Mouse (Mus musculus): ENCODE measurements around the gene Kcna10. TPM values are rescaled to one million over a fixed set of nuclear protein-coding genes. Genes with fewer than 3 reads are reported as not detected.
A peak's percentile ranks its signal among the peaks of the same experiment; 100 is the strongest.

The Kcna10 gene
- polyA plus RNA-seq, 1 experiment from 2014 or later = not detected

DNA sequence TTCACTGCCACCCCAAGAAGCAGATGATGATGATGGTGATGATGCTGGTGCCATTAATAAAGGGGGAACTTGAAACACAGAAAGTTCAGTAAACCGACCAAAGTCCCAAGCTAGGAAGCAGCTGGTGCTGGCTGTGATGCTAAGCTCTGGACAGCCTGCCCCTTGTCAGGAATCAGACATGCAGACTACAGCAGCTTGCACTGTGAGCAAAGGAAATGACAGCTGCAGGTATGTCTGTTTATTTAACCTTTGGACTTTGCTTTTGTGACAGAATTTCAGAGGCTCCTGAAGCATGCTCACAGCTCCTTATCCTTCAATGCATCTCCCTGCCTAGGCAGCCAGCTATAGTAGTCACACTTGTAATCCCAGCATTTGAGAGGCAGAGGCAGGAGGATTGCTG, 47.7 kb downstream of the Kcna10 start, which contains the start of gene A630076J17Rik:
Gene A630076J17Rik (plus strand): TSS at position 88 of the 400 bp plus-strand sequence.
- WGBS (ENCODE audit: insufficient replicate concordance) = 20% methylated on average over 1 of the region's 1 CpGs
- ATAC-seq = no peak
- Histone ChIP-seq H3K9ac (no peak within 1 kb of the TSS), H3K4me3 (no peak within 1 kb of the TSS), H3K4me2 (no peak within 1 kb of the TSS), H3K9me3 (replicated peaks) (no peaks in the 10 kb centered on the region), H3K36me3 (no peaks in the 10 kb centered on the region), H3K27ac (no peak within 1 kb of the TSS), H3K4me1 (peaks cover 4% of the 10 kb centered on the region; the same call in 1 of the 2 replicates), H3K27me3 (replicated peaks) (peaks cover 33% of the 10 kb centered on the region)

DNA sequence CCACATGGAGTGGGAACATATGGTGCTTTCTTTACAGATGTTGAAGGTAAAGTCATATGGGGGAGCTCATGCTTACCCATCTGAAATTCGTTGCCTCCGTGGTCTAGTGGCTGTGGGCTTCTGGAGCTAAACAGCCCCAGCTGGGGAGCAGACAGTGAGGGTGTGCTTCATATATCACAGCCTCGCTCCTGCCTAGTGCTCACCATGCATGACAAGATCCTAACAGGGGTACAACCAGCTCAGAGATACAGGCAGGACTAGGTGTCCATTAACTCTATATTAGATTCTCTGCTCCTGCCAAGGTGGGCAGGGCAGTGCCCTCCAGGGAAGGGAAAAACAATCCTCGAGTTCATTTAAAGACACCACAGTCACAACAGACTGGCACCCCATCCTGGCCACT, 48.3 kb downstream of the Kcna10 start:
- peaks cover 4% of the 10 kb centered on the region; the same call in 1 of the 2 replicates for H3K4me1 ChIP-seq
- no peak overlapping the region for H3K27ac ChIP-seq
- no peaks in the 10 kb centered on the region for H3K36me3 ChIP-seq
- no peak overlapping the region for H3K4me2 ChIP-seq
- no peaks in the 10 kb centered on the region for H3K9me3 ChIP-seq (replicated peaks)
- H3K4me3 ChIP-seq = no peak overlapping the region
- H3K9ac ChIP-seq = no peak overlapping the region
- 59% methylated on average over 4 of the region's 4 CpGs for WGBS (ENCODE audit: insufficient replicate concordance)
- peaks cover 34% of the 10 kb centered on the region for H3K27me3 ChIP-seq (replicated peaks)
- ATAC-seq = no peak

DNA sequence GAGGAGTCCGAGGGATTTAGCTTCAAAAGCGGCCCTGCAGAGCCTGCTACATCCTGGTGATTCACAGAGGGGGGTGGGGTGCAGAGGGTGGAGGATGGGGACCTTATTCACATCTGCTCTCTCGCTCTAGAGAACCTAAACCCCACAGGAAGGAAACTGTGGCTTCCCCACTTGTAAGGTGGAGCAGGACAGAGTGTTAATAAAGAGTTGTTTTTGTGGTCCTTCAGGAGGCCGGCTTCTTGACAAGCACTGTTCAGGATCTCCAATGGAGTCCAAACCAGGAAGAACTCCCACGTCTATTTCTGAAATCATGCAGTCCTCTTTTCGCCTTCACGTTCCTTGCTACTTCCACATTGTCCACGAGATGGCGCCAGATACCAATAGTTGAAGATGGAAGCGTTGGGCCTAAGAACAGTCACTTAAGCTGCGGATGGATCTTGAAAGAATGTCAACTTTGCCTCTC, 50.5 kb downstream of the Kcna10 start:
- WGBS (ENCODE audit: insufficient replicate concordance) = 6% methylated on average over 11 of the region's 11 CpGs
- Histone ChIP-seq H3K4me2 (0 out of 2 replicates have a peak overlapping the region, but pooled peaks have one; percentile 14), H3K9ac (no peak overlapping the region), H3K4me3 (no peak overlapping the region), H3K9me3 (replicated peaks) (no peaks in the 10 kb centered on the region), H3K36me3 (no peaks in the 10 kb centered on the region), H3K27ac (no peak overlapping the region), H3K4me1 (peaks cover 4% of the 10 kb centered on the region; the same call in 1 of the 2 replicates), H3K27me3 (replicated peaks) (peaks cover 34% of the 10 kb centered on the region)
- no peak for ATAC-seq

DNA sequence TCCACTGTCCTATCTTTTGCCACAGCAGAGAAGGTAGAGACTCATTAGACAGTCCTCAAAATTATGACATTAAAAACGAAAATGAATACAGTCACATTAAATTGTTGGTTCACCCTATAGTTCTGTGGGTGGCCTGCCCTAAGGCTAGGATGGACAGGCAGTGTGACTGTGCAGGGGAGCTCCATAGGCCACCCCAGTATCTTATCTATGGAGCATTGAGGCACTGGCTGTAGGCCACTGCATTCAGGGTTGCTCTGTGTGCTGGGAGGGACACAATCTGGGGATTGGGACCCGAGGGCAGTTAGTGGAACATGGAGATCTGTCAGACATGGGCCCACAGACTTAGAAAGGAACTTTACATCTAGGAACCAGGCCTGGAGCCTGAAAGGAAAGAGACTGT, 51.1 kb downstream of the Kcna10 start:
- peaks cover 34% of the 10 kb centered on the region for H3K27me3 ChIP-seq (replicated peaks)
- no peak overlapping the region for H3K9ac ChIP-seq
- WGBS (ENCODE audit: insufficient replicate concordance) = 16% methylated on average over 2 of the region's 2 CpGs
- no peaks in the 10 kb centered on the region for H3K9me3 ChIP-seq (replicated peaks)
- H3K4me2 ChIP-seq = no peak overlapping the region
- H3K36me3 ChIP-seq = no peaks in the 10 kb centered on the region
- no peak overlapping the region for H3K27ac ChIP-seq
- peaks cover 4% of the 10 kb centered on the region; the same call in 1 of the 2 replicates for H3K4me1 ChIP-seq
- no peak overlapping the region for H3K4me3 ChIP-seq
- ATAC-seq = no peak

DNA sequence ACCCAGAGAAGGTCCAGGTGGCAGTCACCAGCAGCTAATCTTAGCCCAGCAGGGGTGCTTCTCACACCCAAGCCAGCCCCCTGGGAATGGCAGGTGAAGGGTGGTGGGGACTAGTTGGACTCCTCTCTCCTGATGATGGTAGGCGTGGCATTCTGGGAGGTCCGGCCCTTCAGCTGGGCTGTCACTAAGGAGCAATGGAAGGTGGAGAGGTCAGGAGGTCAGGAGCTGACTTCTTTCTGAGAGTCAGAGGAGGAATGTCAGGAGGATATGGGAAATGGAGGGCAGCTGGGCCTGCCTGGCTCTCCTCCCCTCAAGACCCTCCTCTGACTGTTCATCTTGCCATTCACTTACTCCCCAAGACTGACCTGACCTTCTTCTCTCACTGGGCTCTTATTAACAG, 55.2 kb downstream of the Kcna10 start:
- 69% methylated on average over 2 of the region's 2 CpGs for WGBS (ENCODE audit: insufficient replicate concordance)
- H3K9me3 ChIP-seq (replicated peaks) = no peaks in the 10 kb centered on the region
- H3K4me3 ChIP-seq = no peak overlapping the region
- no peaks in the 10 kb centered on the region for H3K4me1 ChIP-seq
- no peak overlapping the region for H3K9ac ChIP-seq
- H3K27me3 ChIP-seq (replicated peaks) = peaks cover 7% of the 10 kb centered on the region
- no peak overlapping the region for H3K27ac ChIP-seq
- no peak overlapping the region for H3K4me2 ChIP-seq
- no peaks in the 10 kb centered on the region for H3K36me3 ChIP-seq
- no peak for ATAC-seq

DNA sequence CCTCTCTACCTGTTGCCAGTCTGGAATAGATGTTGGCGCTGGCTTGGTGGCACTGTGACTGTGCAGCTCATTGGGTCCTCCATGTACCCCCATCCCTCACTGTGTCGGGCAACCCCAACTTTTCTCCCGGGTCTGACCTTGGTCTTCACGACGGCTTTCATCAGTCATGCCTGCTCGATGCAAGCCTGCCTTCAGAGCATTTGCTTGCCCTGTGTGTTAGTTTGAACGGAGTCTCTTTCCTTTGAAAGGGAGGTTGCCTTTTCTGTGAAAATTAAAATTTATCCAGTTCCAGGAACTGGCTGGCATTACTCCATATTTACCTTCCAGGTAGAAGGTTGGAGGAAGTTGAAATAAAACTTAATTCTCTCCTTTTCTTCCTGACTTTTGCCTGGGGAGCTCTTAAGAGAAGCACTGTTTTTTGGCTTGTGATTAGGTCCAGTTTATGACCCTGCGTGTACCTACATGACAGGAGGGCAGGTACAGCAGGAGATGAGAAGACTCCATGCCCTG, 55.7 kb downstream of the Kcna10 start:
- no peaks in the 10 kb centered on the region for H3K4me1 ChIP-seq
- ATAC-seq = no peak
- no peak overlapping the region for H3K27ac ChIP-seq
- H3K4me3 ChIP-seq = no peak overlapping the region
- no peaks in the 10 kb centered on the region for H3K9me3 ChIP-seq (replicated peaks)
- H3K36me3 ChIP-seq = no peaks in the 10 kb centered on the region
- peaks cover 5% of the 10 kb centered on the region; the same call in 1 of the 2 replicates for H3K27me3 ChIP-seq (replicated peaks)
- WGBS (ENCODE audit: insufficient replicate concordance) = 67% methylated on average over 8 of the region's 8 CpGs
- H3K4me2 ChIP-seq = no peak overlapping the region
- H3K9ac ChIP-seq = no peak overlapping the region

DNA sequence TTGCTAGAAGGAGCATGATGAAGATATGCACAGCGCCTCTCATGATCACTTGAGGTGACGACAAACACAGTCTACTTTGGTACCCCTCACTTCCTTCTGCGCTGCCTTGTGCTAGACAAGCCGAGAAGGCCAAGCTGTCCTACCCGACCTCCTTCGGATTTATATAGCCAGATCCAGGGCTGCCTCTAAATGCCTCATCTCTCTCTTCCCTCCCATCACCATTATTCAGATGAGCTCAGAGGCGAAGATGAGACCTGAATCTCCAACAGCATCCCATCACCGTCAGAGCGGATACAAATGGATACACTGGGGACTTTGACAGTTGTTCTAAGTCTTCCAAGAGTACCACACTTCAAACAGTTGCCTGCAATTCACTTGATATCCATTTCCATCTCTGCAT, 56.8 kb downstream of the Kcna10 start, which contains the start of gene Prok1:
Gene Prok1 (minus strand): TSS at position 101 of the 400 bp plus-strand sequence.
- no peak for ATAC-seq
- Histone ChIP-seq H3K4me3 (no peak within 1 kb of the TSS), H3K4me2 (no peak within 1 kb of the TSS), H3K27ac (no peak within 1 kb of the TSS), H3K36me3 (no peaks in the 10 kb centered on the region), H3K4me1 (no peaks in the 10 kb centered on the region), H3K27me3 (replicated peaks) (0 out of 2 replicates have a peak, but pooled peaks cover 5% of the 10 kb centered on the region), H3K9me3 (replicated peaks) (no peaks in the 10 kb centered on the region), H3K9ac (no peak within 1 kb of the TSS)
- 74% methylated on average over 9 of the region's 9 CpGs for WGBS (ENCODE audit: insufficient replicate concordance)

DNA sequence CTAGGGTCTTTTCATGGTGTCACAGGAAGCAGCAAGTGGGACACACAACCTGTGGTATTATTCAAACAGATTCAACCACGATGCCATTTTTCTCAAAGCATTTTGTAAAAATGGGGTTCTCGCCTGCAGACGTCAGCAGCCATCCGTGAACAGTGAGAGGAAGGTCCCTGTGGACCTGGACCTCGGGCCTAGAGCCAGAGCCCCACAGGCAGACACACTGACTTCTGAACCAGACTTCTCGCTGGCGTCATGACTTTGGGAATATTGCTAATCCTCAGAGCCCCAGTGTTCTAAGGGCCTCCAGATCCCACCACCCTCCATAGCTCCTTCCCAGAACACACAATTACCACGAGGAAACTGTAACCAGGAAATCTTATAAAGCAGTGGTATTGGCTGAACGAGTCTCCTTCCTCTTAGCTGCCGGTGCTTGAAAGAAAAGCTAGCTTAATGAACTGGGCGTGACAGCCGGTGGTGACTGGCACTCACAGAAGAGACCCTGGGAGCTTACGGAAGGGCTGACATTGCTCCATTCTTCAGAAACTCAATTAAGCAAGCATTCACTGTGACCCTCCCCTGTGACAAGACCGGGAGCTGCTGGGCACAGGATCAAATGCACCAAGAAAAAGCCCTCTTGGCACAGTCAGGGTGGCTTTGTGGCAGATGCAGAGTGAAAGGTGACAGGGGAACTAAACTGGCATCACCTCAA, 58.7 kb downstream of the Kcna10 start:
- Histone ChIP-seq H3K36me3 (no peaks in the 10 kb centered on the region), H3K4me1 (no peaks in the 10 kb centered on the region), H3K27ac (no peak overlapping the region), H3K27me3 (replicated peaks) (no peaks in the 10 kb centered on the region), H3K4me2 (no peak overlapping the region), H3K4me3 (no peak overlapping the region), H3K9me3 (replicated peaks) (no peaks in the 10 kb centered on the region), H3K9ac (no peak overlapping the region)
- WGBS (ENCODE audit: insufficient replicate concordance) = 46% methylated on average over 14 of the region's 14 CpGs
- no peak for ATAC-seq

Other genes starting within 250 kb of the Kcna10 start
- 4.4 and 5.3 TPM in 2 replicates for gene Kcna3, start 146.9 kb upstream of the Kcna10 start, polyA plus RNA-seq (2016; fragmentation: Nextera tagmentation; extraction: Ambion mirVana)
- 0.05 TPM in 1 of 2 replicates, not detected in the other for gene Kcna2, start 81.9 kb upstream of the Kcna10 start, polyA plus RNA-seq (2016; fragmentation: Nextera tagmentation; extraction: Ambion mirVana)
- gene Cym, start 38.7 kb downstream of the Kcna10 start, polyA plus RNA-seq (2016; fragmentation: Nextera tagmentation; extraction: Ambion mirVana) = not detected in 2 replicates
- not detected in 2 replicates for gene A630076J17Rik, start 47.6 kb downstream of the Kcna10 start, polyA plus RNA-seq (2016; fragmentation: Nextera tagmentation; extraction: Ambion mirVana)
- not detected in 2 replicates for gene Prok1, start 56.7 kb downstream of the Kcna10 start, polyA plus RNA-seq (2016; fragmentation: Nextera tagmentation; extraction: Ambion mirVana)
- 123 and 128 TPM in 2 replicates for gene Lamtor5, start 95.8 kb downstream of the Kcna10 start, polyA plus RNA-seq (2016; fragmentation: Nextera tagmentation; extraction: Ambion mirVana)
- gene Slc16a4, start 108.2 kb downstream of the Kcna10 start, polyA plus RNA-seq (2016; fragmentation: Nextera tagmentation; extraction: Ambion mirVana) = 1.0 and 1.2 TPM in 2 replicates
- gene Rbm15, start 150.6 kb downstream of the Kcna10 start, polyA plus RNA-seq (2016; fragmentation: Nextera tagmentation; extraction: Ambion mirVana) = 13.6 and 14.2 TPM in 2 replicates